Mouse (Mus musculus) kidney, postnatal 10 days (tissue): ENCODE measurements around the gene Sfrp5.

Experiments
- DNase-seq: peaks from one replicate; pipeline ENCODE4 v3.0.0; 2021; ENCODE audit warnings: mixed read lengths

The Sfrp5 gene

GRCm38 (mm10) chr19:42201696-42202381 is at the start of gene Sfrp5:
Gene Sfrp5 (minus strand): TSS chr19:42202252.
- DNase-seq, result no peak

DNA sequence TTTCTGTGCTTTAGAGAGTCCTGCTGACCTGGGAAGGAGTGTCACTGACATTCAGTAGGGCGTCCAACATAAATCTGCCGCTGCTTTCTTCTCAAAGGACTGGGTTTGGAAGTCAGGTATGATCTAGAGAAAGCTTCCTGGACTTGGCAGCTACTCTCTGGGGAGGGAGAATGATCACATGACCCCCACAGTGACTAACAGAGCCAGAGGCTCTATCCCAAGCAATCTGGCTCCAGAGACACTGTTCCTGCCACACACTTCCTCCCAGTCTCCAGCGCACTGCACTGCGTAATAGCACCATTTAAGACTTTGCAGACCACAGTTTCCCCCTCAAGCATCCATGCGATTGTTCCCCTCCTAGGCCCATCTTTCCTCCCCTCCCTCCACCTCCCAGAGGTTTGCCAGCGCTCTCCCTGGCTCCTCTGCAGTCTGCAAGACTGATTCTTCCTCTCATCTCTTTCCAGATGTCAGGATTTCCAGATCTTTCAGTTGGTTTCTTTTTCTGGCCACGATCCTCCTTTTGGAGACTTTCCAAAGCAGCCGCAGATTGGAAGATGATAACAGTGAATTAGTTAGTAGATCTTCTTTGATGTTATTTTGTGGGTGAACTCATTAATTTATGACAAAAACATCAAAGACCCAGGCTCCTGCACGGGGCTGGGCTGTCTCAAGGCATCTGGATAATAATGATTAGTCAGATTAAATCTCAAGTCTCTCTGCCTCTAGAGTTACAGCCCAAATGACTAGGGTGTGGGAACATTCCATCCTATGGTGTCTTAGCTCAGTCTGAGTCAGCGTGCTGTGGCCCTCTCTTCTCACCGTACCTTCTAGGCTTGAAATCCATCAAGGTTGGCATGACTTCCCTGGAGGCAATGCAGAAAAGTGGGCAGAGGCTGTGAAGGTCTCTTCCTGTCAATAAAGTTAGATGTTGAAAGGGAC is 48.2 kb upstream of the Sfrp5 start:
- no peak for DNase-seq

DNA sequence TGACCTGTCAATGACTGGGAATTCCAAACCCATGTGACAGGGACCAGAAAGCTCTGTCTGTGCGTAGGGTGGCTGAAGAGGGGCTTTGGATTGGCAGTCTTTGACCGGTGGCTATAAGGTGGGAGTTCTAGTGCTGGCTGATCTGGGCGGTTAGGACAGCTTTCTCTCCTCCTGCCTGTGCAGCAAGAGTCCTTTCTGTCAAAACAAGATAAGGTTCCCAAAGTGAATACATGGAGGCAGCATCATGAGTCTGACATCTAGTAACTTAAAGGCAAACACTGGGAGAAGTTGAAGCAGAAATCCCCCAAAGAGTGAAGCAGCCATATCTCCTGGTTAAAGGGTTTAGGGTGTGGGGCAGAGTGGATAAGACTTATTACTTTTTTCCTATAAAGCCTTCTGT is 45.5 kb upstream of the Sfrp5 start, which contains the start of gene Golga7b:
Gene Golga7b, plus strand, starts transcription at position 56 of the 400 bp plus-strand sequence.
- DNase-seq, result no peak

DNA sequence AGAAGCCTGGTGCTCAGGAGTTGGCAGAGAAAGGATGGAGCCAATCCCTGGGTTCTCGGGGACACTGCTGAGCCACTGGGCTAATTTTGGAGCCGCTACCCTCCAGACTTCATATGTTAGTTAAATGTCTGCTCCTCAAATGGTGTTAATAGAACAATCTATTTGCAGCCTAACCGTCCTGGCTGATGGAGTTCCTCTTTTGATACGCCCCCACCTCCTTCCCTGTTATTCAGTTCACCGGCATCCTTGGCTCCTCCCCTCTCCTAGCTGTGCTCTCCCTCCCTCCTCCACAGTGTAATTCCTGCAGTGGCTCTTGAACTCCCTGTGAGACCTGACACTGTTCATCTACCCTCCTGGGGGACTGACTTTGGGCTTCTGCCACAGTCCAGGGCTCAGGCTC is 44.6 kb upstream of the Sfrp5 start:
- no peak for DNase-seq

GRCm38 (mm10) chr19:42243401-42243800 is 41.3 kb upstream of the Sfrp5 start:
- no peak for DNase-seq

DNA sequence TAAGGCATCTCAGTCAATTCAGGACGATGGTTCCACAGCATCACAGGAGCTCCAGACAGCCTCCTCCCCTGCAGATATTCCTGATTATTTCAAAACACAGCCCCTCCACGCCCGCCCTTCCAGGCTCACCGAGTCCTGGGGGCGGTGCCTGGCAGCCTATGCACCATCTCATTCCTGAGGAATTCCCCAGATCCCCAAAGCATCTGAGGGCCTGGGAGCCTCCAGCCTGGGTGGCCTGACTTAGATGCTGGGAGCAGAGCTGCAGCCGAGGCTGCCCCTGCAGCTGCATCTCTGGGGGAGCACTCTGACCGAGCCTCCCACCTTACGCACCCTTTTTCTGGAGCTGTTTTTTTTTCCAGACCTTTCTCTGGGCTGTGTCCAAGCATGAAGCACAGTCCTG is 38.8 kb upstream of the Sfrp5 start:
- no peak for DNase-seq

DNA sequence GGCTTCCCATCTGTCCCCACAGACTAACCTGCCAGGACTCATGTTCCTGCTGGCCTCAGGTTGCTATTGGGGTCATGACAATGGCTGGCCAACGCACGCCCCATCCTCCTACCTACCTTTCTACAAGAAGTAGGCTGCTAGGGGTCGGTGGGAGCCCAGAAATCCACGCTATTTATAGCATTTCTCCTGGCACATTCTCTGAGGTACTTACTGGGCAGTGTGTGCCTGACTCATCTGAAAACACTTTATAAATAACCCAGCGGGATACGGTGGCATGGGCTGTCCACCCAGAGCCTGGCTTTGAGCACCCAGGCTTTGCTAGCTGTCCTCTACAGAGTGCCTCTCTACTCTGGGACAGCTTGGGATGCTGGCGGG is 36.3 kb upstream of the Sfrp5 start:
- DNase-seq, result no peak

GRCm38 (mm10) chr19:42237602-42238340 is 35.7 kb upstream of the Sfrp5 start:
- no peak for DNase-seq

DNA sequence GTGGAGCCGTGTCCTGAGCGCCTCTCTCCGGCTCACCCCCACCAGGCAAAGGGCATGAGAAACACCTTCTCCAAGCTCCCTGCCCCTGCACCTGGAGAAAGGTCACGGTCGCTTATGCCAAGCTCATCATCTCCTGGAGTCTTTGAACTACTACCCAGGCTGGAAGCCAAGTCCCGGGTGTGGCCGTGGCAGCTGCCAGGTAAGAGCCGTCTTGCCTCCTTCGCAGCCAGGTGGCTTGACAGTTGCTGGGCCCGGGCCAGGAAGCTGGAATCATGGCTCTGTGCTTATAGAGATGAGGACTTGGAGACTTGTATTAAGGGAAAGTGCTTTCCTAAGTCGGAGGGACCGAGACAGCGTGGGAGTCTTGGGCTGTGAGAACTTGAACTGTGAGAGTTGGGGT is 28.9 kb upstream of the Sfrp5 start:
- no peak for DNase-seq

GRCm38 (mm10) chr19:42230288-42230568 is 28.2 kb upstream of the Sfrp5 start:
- DNase-seq, result no peak

GRCm38 (mm10) chr19:42229499-42230287 is 27.6 kb upstream of the Sfrp5 start:
- no peak for DNase-seq

DNA sequence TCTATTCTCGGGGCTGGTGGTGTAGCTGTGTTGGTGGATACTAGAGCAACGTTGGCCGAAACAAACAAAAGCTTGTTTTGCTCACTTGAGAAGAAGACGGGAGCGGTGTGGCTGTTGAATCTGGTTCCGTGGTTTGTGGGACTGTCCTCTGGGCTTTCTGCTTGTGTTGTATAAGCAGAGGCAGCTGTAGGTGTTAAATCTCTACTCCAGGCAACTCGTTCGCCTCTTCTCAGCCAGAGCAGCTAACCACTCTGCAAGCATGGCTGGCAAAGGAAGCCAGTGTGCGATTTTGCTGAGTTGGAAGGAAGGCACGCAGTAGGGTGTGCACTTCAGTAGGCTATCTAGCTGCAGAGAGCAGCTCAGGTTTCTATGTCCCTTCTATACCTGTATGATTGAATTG is 24.4 kb upstream of the Sfrp5 start:
- DNase-seq, result no peak

DNA sequence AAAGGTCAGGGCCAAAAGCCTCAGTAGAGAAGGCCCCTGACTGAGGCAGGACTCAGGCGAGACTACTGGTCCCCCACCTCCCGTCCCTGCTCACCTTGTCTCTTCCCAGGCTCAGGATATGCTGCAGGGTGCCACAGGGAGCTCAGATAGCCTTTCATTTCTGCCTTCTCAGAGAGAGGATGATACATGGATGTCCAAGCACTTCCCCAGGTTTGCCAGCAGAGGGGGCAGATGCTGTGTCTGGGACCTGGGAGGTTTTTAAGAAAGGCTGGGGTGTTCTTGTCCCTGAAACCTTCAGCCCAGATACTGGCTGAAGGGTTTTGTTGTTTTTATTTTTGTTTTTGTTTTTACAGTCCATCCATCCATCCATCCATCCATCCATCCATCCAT is 15.3 kb upstream of the Sfrp5 start:
- DNase-seq, result peak; percentile 23

GRCm38 (mm10) chr19:42216699-42217373 is 14.8 kb upstream of the Sfrp5 start:
- no peak for DNase-seq

- no peak for DNase-seq
Measured at GRCm38 (mm10) chr19:42214601-42215000, 12.5 kb upstream of the Sfrp5 start.

DNA sequence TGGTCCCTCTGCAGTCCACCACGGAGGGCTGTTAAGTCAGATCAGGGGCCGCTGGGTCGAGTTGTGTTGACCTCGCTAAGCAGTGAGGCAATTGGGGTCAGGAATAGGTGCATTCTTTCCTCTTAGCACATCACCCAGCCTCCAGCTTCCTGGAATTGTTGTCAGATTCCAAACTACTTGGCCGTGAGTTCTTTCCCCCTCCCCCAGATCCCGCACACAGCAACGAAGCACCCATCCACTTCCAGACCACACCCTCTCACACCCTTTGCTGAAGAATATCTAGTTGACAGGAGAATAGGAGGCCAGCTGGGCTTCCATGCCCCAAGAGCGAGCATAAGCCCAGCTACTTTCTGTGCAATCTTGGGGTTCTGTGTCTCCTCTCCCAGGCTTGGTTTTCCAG is 9.9 kb upstream of the Sfrp5 start:
- DNase-seq, result no peak

DNA sequence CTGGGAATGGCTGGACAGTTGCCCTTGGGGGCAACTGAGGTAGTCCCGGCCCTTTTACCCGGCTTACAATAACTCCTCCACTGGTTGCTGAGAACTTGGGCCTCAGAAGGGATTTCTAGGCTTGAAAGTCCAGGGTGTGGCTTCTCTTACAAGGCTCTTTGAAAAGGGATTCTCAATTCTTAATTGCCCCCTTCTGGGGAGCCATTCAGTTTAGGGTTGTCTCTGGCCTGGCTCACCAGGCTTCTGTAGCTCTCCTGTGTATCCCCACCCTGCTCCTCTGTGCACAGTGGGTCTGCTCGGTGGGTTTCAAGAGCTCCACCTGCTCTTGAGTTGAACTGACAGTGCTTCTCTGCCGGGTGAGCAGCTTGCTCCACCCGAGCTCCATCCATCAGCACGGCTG is 7.9 kb upstream of the Sfrp5 start:
- no peak for DNase-seq

DNA sequence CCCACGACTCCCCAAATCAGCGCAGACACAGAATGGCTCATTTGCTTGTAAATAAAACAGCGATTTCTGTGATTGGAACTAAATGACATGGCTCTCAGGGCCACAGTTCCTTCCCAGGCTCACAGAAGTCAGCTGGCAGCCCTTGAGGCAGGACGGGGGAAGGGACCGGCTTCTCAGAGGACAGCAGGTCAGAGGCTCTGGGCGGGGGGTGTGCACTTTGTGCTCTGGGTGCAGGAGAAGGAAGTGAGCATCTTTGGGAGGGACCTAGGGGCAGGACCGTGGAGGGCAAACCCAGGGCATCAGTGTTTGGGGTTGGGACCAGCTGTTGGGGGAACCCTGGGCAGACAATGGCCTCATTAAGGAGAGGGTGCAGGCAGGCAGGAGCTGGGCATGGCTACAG is 7.4 kb upstream of the Sfrp5 start:
- no peak for DNase-seq

DNA sequence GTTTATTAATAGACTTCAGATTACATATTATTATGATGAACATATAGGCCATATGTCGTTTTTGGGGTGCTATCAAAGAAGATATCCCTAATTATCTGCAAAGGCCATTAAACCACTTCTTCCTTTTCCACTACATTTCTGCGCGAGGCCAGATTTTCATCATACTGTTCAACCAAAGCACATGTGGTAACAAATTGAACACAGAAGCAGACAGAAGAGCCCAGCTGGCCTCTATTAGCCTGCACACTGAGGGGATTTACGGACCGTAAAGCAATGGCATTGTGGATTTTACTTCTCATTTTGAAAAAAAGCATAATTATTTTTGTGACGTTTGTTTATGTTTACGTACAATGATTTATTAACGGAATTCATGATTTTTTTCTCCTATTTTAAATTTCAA is 3.1 kb upstream of the Sfrp5 start:
- no peak for DNase-seq

- no peak for DNase-seq
Measured at GRCm38 (mm10) chr19:42204306-42204705, 2.3 kb upstream of the Sfrp5 start.

DNA sequence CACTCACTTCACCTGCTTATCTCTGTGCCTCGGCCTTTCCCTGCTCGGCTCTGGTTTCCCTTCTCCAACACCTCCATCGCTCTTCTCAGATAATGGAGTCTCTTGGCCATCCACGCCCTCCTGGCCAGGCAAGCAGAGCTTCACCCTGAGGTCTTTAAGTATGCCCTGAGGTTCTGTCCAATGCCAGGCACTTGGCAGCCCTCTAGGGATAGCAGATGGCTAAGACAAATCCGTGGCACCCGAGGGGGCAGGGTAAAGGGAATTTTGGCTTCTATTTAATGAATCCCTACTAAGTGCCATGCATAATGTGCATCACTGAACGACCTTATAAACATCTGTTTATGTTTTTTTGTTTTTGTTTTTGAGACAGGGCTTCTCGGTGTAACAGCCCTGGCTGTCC is 415 bp upstream of the Sfrp5 start:
- DNase-seq, result no peak

- peak; percentile 31 for DNase-seq
Measured at GRCm38 (mm10) chr19:42198026-42198425, 4.0 kb downstream of the Sfrp5 start.
